Mouse (Mus musculus) urinary bladder, postnatal 4 days (tissue): Measurements from ENCODE around the gene Tnk2.
A peak's percentile ranks its signal among the peaks of the same experiment; 100 is the strongest.

Experiments
- DNase-seq, 2 experiments: peaks; one replicate each; pipeline ENCODE4 v3.0.0; 2021 to 2022; ENCODE audit warnings: low spot score in 2 of 2

Tnk2 gene

GRCm38 (mm10) chr16:32678812-32679211 lies 35.1 kb downstream of the Tnk2 start:
- DNase-seq, result no peak

- no peak for DNase-seq
These were observed 36.3 kb downstream of the Tnk2 start for GRCm38 (mm10) chr16:32679976-32680375.

DNA sequence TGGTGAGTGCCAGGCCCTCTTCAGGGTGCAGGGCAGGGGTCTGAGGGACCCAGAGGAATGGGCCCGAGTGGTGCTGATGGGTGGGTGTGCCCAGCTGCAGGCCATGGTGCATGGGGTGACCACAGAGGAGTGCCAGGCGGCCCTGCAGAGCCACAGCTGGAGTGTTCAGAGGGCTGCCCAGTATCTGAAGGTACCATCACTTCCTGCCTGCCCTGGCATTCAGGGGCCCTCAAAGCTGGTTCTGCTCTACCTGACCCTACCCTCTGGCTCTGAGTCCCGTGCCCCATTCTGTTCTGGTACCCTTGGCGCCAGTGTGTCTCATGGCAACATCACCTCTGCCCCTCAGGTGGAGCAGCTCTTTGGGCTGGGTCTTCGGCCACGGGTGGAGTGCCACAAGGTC lies 37.1 kb downstream of the Tnk2 start:
- no peak for DNase-seq

DNA sequence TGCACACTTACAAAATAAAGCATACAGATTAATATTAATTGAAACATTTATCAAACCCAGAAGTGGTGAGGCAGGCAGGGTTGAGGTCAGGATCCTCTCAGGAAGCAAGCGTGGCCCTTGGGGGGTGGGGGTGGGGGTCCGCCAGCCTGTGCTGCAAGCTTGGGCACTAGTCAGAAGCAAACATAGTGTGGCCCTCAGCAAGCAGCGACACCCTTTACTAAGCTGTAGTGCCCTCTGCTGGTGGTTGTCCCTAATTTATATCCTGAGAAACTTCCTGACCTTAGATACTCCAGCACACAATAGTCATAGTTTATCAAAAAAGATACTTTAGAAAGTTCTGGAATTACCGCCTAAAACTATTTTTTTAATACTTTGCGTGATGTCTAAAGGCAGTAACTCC lies 38.5 kb downstream of the Tnk2 start:
- no peak for DNase-seq

DNA sequence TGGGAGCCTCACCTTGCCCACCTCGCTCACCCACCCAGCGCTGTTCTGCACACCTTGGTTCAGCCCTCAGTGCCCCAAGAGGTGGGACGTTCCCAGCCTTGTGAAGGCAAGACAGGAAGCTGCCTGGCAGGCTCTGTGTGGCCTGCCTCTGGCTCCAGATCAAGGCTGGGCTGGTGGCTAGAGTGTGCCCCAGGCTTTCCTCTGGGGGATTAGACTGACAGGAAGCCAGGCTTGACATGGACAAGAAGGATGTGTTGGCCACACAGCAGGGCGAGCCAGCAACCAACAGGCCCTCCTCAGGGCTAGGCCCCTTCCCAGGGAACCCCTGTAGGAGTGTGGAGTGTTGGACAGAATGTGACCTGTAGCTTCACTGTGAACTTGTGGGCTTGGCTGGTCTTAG lies 39.2 kb downstream of the Tnk2 start:
- no peak for DNase-seq

DNA sequence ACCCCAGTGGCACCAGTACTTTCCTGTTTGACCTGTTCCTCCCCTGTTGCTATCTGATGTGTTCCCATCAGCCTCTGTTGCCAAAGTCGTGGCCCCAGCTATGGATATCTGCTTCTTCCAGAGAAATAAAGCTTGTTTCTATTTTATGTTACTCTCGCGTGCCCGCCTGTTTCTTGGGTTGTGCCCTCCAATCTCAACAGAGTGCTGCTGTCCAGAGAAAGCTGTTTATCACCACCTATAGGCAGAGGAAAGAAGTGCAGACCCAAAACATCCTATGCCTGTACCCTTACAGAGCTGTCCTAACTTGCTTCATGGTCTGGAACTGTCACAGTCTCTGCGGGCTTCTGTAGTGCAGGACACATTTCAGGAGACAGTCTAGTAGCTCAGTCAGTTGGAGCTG lies 39.7 kb downstream of the Tnk2 start:
- no peak for DNase-seq

DNA sequence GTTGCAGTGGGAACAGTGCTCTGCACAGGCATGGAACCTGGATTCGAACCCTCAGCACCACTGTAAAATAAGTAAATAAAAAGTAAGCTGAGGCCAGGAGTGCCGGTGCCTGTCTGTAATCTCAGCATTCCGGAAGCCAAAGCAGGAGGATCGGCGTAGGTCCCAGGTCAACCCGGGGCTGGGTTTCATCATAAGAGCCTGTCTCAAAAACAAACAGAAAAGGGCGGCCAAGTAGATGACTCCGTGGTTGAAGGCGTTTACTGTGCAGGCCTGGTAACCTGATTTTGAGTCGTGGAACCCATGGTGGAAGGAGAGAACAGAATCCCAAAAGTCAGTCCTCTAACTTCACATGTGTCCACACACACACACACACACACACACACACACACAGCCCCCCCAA lies 41.7 kb downstream of the Tnk2 start:
- DNase-seq, result no peak

DNA sequence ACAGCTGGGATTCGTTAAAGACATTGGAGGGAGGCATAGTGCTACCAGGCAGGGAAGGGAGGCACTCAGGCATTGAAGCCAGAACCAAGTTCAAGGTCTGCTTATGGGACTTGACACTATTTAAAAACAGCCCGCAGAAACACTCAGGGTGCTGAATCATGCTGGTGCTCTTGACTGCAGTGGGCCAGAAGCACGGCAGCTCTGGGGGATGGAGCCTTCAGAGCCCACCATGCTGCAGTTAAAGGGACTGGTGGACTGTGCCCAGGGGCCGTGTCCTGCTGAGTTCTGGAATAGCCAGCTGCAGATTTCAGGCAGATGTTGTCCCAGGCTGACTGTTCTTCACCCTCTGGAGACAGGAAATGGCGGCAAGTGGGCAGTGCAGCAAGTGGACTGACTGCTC lies 42.3 kb downstream of the Tnk2 start:
- no peak for DNase-seq

DNA sequence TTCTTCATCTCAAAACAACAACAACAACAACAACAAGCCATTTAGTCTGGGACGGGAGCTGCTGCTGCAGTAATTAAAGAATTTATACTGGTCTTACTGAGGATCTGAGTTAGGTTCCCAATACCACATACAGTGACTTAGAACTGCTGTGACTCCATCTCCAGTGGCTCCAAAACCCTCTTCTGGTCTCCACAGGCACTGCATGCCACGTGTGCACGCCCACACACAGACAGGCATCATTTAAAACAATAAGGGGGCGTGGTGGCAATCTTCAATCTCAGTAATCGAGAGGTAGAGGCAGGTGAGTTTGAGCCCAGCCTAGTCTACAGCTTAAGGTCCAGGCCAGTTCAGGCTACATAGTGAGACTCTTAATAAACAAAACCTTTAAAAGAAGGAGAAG lies 43.5 kb downstream of the Tnk2 start:
- no peak for DNase-seq

DNA sequence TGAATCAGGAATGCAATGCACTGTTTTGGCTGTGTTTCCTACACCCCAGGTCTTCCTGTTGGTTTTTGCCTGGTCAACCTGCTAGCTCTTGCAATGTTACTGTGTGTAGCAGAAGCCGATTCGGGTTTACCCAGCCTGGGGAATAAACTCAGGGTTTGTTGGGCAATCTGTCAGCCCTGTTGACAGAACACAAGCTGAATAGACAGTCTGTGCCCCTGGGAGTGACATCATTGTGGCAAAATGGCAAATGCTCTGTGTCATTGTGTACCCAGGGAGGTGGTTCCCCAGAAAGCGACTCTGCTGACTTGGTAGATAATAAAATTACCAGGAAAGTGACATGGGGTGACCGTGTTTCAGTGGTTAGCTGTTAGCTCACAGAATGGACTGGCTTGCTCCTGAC lies 45.1 kb downstream of the Tnk2 start:
- DNase-seq, result no peak

DNA sequence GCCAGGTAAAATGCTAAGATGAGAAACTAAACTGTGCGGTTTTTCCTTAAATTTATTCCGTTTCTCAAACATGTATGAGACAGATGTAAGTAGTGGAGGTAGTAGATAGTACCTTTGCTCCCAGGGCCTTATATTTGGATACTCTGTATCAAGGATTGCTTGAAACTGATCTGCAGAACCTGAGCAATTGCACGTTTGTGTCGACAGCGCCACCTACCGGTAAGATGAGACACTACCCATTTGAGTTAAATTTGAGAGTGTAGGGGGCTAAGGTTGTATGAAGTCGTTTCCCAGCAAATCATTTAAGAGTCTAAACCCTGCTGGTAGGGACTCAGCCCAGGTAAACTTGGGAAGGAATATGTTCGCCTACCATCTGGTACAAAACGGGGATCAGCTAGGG lies 45.8 kb downstream of the Tnk2 start:
- peak in 1 of 2 experiments; percentile 76 for DNase-seq

DNA sequence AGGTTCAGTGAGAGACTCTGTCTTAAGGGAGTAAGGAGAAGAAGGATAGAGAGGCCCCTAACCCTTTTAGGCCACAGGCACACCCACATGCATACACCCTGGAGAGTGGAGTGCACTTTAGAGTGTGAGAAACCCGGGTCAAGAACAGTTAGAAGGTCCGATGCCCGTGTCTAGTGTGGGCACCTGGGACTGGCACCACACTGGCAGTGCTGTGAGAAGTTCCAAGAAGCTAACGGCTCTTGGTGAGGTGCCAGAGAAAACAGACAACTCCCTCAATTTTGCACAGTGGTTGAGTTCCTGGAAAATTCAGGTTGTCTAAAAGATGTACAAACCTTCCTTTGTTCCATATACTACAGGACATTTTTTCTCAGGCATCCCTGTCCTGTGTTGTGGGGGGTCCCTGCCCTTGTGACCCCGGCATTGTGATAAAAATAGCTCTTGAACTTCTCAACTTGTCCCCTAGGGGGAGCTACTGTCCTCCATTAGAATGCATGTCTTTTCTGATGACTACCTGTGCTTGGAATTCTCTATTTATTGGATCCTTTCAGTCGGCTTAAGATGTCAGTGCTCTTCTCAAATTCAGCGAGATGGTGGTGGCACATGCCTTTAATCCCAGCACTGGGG lies 53.3 kb downstream of the Tnk2 start:
- DNase-seq, result no peak

- no peak for DNase-seq
These were observed 54.2 kb downstream of the Tnk2 start for GRCm38 (mm10) chr16:32697665-32698446.

- DNase-seq, result no peak
These were observed 54.9 kb downstream of the Tnk2 start for GRCm38 (mm10) chr16:32698550-32698949.

- DNase-seq, result no peak
These were observed 59.7 kb downstream of the Tnk2 start for GRCm38 (mm10) chr16:32703312-32703912.

GRCm38 (mm10) chr16:32705606-32706005 lies 61.9 kb downstream of the Tnk2 start:
- no peak for DNase-seq

DNA sequence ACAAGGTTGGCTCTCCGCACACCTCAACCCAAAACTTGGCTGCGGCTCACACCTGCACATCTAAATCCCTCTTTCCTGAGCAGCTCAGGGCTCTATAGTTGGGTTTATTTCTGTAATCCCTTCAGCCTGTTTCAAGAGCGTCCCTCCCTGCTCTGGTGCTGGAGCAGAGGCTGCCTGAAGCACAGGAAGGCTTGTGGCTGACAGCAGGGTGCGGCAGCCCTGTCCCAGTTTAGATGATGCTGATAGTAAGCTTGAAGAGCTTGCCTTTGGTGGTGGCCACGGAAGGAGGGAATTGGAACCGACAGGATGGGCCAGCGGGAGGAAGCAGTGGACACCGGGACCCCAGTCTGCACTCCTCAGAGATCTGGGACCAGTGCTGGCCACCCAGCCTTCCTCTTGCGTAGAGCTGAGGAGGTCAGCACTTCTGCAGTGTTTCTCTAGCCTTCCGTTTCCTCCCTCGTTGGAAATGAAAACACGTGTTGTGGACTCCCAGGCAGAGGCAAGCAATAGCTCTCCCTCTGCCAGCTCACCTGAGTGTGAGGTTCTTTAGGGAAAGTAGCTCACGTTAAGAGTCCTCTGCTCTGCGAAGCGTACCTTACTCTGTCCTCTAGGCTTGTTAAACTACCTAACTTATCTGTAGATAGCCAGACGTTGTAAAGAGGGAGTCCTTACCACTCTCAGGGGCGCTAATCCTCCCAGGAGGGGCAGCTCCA lies 63.6 kb downstream of the Tnk2 start:
- DNase-seq, result no peak

- no peak for DNase-seq
These were observed 64.3 kb downstream of the Tnk2 start for GRCm38 (mm10) chr16:32707824-32708456.

- no peak for DNase-seq
These were observed 64.9 kb downstream of the Tnk2 start for GRCm38 (mm10) chr16:32708457-32709033.

DNA sequence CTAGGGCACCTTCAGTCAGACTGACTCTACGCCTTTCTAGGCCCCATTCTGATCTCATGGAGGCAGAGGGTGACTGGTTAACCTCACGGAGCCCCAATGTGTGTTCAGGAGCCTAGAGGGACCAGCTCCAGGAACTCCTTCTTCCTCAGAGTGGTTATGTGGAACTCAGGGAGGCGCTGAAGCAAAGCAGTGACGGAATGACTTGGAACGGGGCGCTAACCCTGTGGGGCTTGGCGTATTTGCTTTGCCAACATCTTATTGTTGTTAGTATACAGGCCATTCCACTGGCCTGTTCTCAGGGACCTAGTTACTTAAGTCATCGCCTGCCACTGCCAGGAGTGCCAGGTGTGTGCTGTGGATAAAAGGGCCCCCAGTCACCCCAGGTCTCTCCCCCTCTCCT lies 65.4 kb downstream of the Tnk2 start:
- DNase-seq, result no peak

DNA sequence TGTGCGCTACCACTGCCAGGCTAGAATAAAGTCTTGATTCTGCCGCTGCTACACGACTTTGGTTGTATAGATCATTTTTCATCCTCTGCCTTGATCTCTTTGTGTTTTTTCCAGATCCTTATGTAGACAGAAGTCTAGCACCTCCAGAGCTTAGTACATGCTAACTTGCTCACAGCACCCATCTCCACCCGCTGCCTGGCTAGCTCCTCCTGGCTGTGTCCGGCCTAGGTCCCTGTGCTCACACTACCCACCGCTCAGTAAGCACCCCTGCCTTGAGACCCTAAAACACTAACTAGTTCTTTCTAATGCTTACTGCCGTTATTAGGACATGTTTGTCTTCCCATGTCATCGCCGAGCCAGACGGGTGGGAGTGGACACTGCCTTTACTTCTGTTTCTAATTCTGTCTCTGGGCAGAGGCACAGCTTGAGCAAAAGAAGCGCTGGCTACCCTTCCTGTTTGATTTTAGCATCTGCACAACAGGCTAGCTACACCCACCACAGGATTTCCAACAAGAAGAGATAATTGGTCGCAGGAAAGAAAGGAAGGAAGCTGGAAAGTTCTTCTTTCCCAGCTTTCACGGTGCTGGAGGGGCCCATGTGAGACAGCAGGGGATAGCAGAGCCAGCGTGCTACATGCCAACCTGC lies 66.9 kb downstream of the Tnk2 start:
- DNase-seq, result no peak
